Mouse (Mus musculus) small intestine, adult 2 months (tissue): ENCODE data around the gene Arid3b. TPM values are rescaled to one million over a fixed set of nuclear protein-coding genes. Genes with fewer than 3 reads are reported as not detected.
"Not testable (repeated sequence)": the region's sequence is repeated elsewhere in the genome, so short reads cannot be mapped to it uniquely, and the experiment has no call there.

Source experiments
- H3K27ac ChIP-seq: fragments of 200-500 bp; 2 replicates; pipeline ENCODE4 v1.5.1; 2012; ENCODE audit warnings: low read depth, low read length, control low read depth, inconsistent platforms; ENCODE audit not compliant: insufficient read depth
- H3K27me3 ChIP-seq: fragments of 200-500 bp; 2 replicates; pipeline ENCODE4 v1.6.1; 2012; ENCODE audit warnings: mild to moderate bottlenecking, moderate library complexity, low read length, inconsistent platforms; ENCODE audit not compliant: control insufficient read depth, insufficient read depth
- H3K36me3 ChIP-seq: fragments of 200-500 bp; 2 replicates; pipeline ENCODE4 v1.6.1; 2012; ENCODE audit warnings: mild to moderate bottlenecking, low read length, control low read depth, inconsistent platforms; ENCODE audit not compliant: control insufficient read depth, insufficient read depth
- H3K4me1 ChIP-seq: fragments of 200-500 bp; 2 replicates; pipeline ENCODE4 v1.6.1; 2012; ENCODE audit warnings: low read length, inconsistent platforms, mixed read lengths; ENCODE audit not compliant: control insufficient read depth, insufficient read depth, insufficient read length
- H3K4me3 ChIP-seq: fragments of 200-500 bp; 2 replicates; pipeline ENCODE4 v1.5.1; 2012; ENCODE audit warnings: low read depth, mild to moderate bottlenecking, control low read depth, inconsistent platforms, low read length, moderate library complexity
- CTCF ChIP-seq: fragments of 200-500 bp; IDR thresholded peaks from 2 replicates; pipeline ENCODE4 v1.5.1; 2012; ENCODE audit warnings: low read depth, mild to moderate bottlenecking, control low read depth, inconsistent platforms, low read length, moderate library complexity, mixed read lengths; ENCODE audit not compliant: insufficient replicate concordance, insufficient read length; ENCODE audit errors: extremely low read depth
- POLR2A ChIP-seq: fragments of 200-500 bp; IDR thresholded peaks from 2 replicates; pipeline ENCODE4 v1.6.1; 2012; ENCODE audit warnings: low read depth, mild to moderate bottlenecking, control low read depth, inconsistent platforms, low read length, moderate library complexity
- WGBS: fragments of 180-500 bp; shearing (Covaris S2); methylation state at CpG from one replicate; pipeline ENCODE4 v1.1.7; 2018; 5-methylcytosine and 5-hydroxymethylcytosine counted together
- polyA plus RNA-seq: library from polyadenylated mRNA; depleted of rRNA; stranded (reverse); fragments of >200 nt; gene quantifications from 2 replicates; pipeline ENCODE4 v1.2.3, GENCODE M21; 2012; rRNA removed

Arid3b gene
- 5.8 and 13.6 TPM in 2 replicates for polyA plus RNA-seq

DNA sequence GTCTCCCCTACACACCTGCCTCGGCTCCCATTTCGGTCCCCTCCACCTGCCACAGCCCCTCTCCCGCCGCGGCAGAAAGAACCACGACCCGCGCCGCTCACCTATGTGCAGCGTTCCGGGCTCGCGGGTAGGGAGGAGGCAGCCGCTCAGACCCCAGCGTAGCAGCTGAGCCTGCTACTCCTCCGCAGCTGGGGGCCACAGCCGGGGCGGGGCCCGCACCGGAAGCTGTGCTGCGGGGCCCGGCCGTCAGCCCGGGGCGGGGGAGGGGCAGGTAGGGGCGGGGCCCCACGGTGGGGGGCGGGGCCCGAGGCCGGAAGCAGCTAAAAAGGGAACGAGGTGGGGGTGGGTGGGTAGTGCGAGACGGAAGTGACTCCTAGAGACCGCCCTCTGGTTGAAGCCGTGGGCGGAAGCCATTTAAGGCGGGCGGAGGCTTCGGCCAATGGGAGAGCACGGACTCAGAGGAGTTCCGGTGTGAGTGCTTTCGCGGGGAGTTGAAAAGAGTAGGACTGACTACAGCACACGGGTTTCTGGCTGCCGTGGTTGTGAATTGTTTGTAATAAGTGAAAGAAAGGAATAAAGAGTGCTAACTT, at the start of gene Arid3b:
TSS of gene Arid3b (minus strand) at position 213 of the 590 bp plus-strand sequence.
- peak; percentile 50; the same call in 1 of the 2 replicates for TF ChIP-seq POLR2A
- no peak for TF ChIP-seq CTCF
- Histone ChIP-seq H3K27me3 (no peaks in the 10 kb centered on the region), H3K4me3 (peak within 1 kb of the TSS; percentile 99), H3K4me1 (peaks cover 8% of the 10 kb centered on the region; the same call in 1 of the 2 replicates), H3K27ac (no peak within 1 kb of the TSS; the same call in 1 of the 2 replicates), H3K36me3 (peaks cover 5% of the 10 kb centered on the region)
- under 1% methylated on average over 44 of the region's 45 CpGs for WGBS

DNA sequence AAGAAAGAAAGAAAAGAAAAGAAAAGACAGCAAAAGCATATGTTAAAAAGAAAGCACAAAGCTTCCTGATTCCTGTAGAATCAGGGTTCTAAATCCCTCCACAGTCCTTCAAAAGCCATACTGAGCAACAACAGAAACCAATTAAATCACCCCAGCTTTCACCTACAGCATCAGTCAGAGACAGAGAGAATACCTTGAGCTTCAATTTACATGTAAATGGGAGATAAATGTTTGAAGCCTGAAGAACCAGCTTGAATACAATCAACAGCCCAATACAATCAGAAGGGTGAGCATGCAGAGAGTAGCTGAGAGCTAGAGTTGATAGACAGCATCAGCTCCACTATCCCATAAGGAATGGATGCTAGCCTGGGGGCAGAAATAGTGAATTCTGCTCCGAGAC, 46.8 kb upstream of the Arid3b start:
- Histone ChIP-seq H3K27me3 (no peaks in the 10 kb centered on the region), H3K4me1 (no peaks in the 10 kb centered on the region), H3K27ac (no peak overlapping the region), H3K36me3 (no peaks in the 10 kb centered on the region), H3K4me3 (no peak overlapping the region)
- no peak for TF ChIP-seq CTCF
- no peak for TF ChIP-seq POLR2A
- 78% methylated on average over 1 of the region's 1 CpGs for WGBS

DNA sequence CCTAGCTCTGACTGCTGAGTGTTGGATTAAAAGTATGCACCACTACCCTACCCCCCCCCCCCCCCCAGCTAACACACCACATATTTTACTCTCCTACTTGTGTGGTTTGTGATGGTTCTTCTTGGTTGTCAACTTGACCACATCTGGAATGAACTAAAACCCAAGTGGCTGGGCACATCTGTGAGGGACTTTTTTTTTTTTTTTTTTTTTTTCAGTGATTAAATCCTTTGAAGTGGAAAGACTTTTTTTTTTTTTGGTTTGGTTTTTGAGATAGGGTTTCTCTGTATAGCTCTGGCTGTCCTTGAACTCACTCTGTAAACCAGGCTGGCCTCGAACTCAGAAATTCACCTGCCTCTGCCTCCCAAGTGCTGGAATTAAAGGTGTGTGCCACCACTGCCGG, 45.2 kb upstream of the Arid3b start:
- WGBS = 88% methylated on average over 2 of the region's 2 CpGs
- H3K4me1 ChIP-seq, H3K4me3 ChIP-seq, H3K36me3 ChIP-seq, H3K27me3 ChIP-seq, H3K27ac ChIP-seq: not testable (repeated sequence)

DNA sequence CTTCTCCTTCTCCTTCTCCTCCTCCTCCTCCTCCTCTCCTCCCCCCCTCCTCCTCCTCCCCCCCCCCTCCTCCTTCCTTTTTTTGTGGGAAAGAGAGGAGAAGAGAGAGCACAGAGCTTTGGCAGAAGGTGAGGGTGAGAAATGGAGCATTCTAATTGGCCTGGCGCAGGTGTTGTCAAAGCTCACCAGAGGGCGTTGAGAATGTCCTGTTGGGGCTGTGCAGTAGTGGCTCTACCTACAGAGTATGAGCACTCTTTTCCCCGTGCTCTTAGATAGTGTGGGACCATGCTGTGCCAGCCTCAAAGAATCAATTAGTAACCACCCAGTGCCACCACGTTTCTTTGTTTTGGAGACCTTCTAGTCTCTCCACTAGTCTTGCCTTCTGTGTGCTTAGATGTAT, 43.7 kb upstream of the Arid3b start:
- no peaks in the 10 kb centered on the region for H3K36me3 ChIP-seq
- H3K4me3 ChIP-seq = no peak overlapping the region
- no peak overlapping the region for H3K27ac ChIP-seq
- no peaks in the 10 kb centered on the region for H3K27me3 ChIP-seq
- H3K4me1 ChIP-seq = no peaks in the 10 kb centered on the region
- 13% methylated on average over 4 of the region's 4 CpGs for WGBS
- no peak for TF ChIP-seq POLR2A
- no peak for TF ChIP-seq CTCF

DNA sequence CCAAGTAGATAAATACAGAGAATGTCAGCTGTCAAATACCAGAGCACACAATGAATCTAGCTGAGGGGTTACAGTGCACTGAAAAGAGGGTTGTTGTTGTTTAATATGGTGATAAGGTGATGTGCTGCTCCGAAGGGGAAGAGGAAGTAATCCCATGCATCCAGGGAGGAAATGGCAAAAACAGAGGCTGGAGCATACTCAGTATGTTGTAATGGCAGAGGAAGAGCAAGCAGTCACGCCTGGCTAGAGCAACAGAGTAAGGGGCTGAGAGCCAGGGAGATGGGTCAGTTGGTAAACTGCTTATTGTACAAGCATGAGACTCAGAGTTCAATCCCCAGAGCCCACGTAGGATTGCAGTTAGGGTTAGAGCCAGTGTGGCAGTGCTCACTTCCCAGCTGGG, 42.6 kb upstream of the Arid3b start:
- Histone ChIP-seq H3K27ac (no peak overlapping the region), H3K27me3 (no peaks in the 10 kb centered on the region), H3K4me3 (no peak overlapping the region), H3K36me3 (no peaks in the 10 kb centered on the region), H3K4me1 (no peaks in the 10 kb centered on the region)
- TF ChIP-seq POLR2A = no peak
- WGBS = 26% methylated on average over 3 of the region's 3 CpGs

DNA sequence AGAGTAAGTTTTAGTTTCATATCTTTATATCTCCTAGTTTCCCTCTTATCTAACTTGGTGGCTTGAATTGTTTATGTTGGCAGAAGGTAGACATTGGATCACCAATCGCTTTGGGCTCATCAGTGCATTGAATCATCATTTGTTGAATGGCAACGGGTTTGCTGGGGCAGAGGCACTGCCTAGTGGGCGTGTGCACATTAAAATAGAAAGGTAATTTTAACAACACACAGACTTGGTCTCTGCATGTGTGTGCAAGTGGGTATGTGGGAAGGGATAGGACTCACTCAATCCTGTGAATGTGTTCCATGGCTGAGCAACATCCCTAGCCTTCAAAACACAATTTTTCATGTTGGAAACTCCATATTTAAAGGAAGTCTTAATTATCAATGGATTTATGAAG, 38.4 kb upstream of the Arid3b start:
- Histone ChIP-seq H3K4me3 (no peak overlapping the region), H3K4me1 (no peaks in the 10 kb centered on the region), H3K27me3 (no peaks in the 10 kb centered on the region), H3K36me3 (no peaks in the 10 kb centered on the region), H3K27ac (no peak overlapping the region)
- no peak for TF ChIP-seq POLR2A
- TF ChIP-seq CTCF = no peak
- 32% methylated on average over 3 of the region's 3 CpGs for WGBS

DNA sequence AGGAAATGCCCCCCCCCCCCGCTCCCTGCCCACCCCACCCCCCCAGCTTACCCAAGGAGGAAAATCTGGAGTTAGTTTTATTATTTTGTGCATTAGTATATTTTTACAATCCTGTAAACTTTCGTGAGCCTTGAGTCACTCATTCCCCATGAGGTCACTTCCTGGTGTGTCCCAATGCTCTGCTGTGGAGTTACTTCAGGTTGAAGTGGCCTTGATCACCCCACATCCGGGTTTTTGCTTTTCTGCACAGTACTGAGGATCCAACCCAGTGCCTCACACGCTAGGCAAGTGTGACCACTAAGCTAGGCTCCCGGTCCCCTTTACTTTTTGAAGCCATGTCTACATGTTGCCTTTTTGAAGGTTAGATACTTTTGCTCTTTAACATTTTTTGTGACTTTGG, 37.5 kb upstream of the Arid3b start:
- TF ChIP-seq POLR2A = no peak
- no peak for TF ChIP-seq CTCF
- 52% methylated on average over 5 of the region's 5 CpGs for WGBS
- no peaks in the 10 kb centered on the region for H3K27me3 ChIP-seq

DNA sequence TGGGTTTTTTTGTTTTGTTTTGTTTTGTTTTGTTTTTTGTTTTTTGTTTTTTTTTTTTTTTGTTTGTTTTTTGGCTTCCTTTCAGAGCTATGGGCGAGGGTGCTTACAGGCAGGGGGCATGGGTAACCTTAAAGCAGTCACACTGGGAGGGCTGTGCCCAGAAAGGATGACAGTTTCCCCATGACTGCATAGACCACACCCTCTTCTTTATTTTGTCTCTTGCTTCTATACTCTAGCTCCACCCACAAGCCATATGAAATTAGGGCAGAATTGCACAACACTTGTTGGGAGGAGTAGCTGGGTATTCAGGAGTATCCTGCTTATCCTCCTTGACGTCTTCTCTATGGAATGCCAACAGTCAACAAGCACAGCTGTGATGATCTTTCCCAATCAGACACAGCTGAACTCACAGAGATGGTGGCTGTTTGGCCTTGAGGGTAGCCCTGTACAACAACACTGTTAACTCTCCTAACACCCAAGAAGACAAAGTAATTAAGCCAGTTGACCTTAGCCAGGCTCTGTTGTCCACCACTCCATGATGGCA, 33.8 kb upstream of the Arid3b start:
- 39% methylated on average over 2 of the region's 2 CpGs for whole genome bisulfite sequencing
- no peak overlapping the region for H3K4me3 ChIP-seq
- no peaks in the 10 kb centered on the region for H3K4me1 ChIP-seq
- TF ChIP-seq POLR2A (no peak), CTCF (no peak)
- no peaks in the 10 kb centered on the region for H3K36me3 ChIP-seq
- no peak overlapping the region for H3K27ac ChIP-seq
- H3K27me3 ChIP-seq = no peaks in the 10 kb centered on the region

More for the DNA sequence above, 37.5 kb upstream of the Arid3b start:
- H3K36me3 ChIP-seq = no peaks in the 10 kb centered on the region
- H3K4me3 ChIP-seq = no peak overlapping the region
- H3K4me1 ChIP-seq = no peaks in the 10 kb centered on the region
- H3K27ac ChIP-seq = no peak overlapping the region
